Mouse (Mus musculus): ENCODE measurements around the gene Bbox1.

The Bbox1 gene

GRCm38 (mm10) chr2:110314509-110315155, at the start of gene Bbox1:
Gene Bbox1 (minus strand): TSS chr2:110314560.
- DNase-seq (ENCODE audit: low spot score): no peak

- DNase-seq (ENCODE audit: low spot score): no peak
Observed at GRCm38 (mm10) chr2:110363855-110364254, 49.5 kb upstream of the Bbox1 start.

- DNase-seq (ENCODE audit: low spot score): peak; percentile 58
Observed at GRCm38 (mm10) chr2:110362432-110363283, 48.3 kb upstream of the Bbox1 start, which contains the start of gene Fibin. Gene Fibin (minus strand): TSS chr2:110363183.

GRCm38 (mm10) chr2:110353302-110353970, 39.1 kb upstream of the Bbox1 start:
- no peak for DNase-seq (ENCODE audit: low spot score)

GRCm38 (mm10) chr2:110351843-110352251, 37.5 kb upstream of the Bbox1 start:
- DNase-seq (ENCODE audit: low spot score): no peak

GRCm38 (mm10) chr2:110351406-110351805, 37.0 kb upstream of the Bbox1 start:
- DNase-seq (ENCODE audit: low spot score): no peak

GRCm38 (mm10) chr2:110328953-110329352, 14.6 kb upstream of the Bbox1 start:
- no peak for DNase-seq (ENCODE audit: low spot score)

- DNase-seq (ENCODE audit: low spot score): no peak
Observed at GRCm38 (mm10) chr2:110319949-110320348, 5.6 kb upstream of the Bbox1 start.

GRCm38 (mm10) chr2:110319266-110319665, 4.9 kb upstream of the Bbox1 start:
- DNase-seq (ENCODE audit: low spot score): no peak

GRCm38 (mm10) chr2:110318719-110319118, 4.4 kb upstream of the Bbox1 start:
- DNase-seq (ENCODE audit: low spot score): no peak

- no peak for DNase-seq (ENCODE audit: low spot score)
Observed at GRCm38 (mm10) chr2:110316116-110316883, 1.9 kb upstream of the Bbox1 start.

- no peak for DNase-seq (ENCODE audit: low spot score)
Observed at GRCm38 (mm10) chr2:110314074-110314473, 286 bp downstream of the Bbox1 start.

- DNase-seq (ENCODE audit: low spot score): no peak
Observed at GRCm38 (mm10) chr2:110313305-110313824, 995 bp downstream of the Bbox1 start.

GRCm38 (mm10) chr2:110305358-110306283, 8.7 kb downstream of the Bbox1 start:
- DNase-seq (ENCODE audit: low spot score): no peak

GRCm38 (mm10) chr2:110302261-110302660, 12.1 kb downstream of the Bbox1 start:
- no peak for DNase-seq (ENCODE audit: low spot score)

GRCm38 (mm10) chr2:110301314-110301713, 13.0 kb downstream of the Bbox1 start:
- DNase-seq (ENCODE audit: low spot score): no peak

- no peak for DNase-seq (ENCODE audit: low spot score)
Observed at GRCm38 (mm10) chr2:110294927-110295326, 19.4 kb downstream of the Bbox1 start.

- no peak for DNase-seq (ENCODE audit: low spot score)
Observed at GRCm38 (mm10) chr2:110287959-110288358, 26.4 kb downstream of the Bbox1 start.

GRCm38 (mm10) chr2:110285829-110286504, 28.4 kb downstream of the Bbox1 start:
- DNase-seq (ENCODE audit: low spot score): no peak

GRCm38 (mm10) chr2:110275424-110275823, 38.9 kb downstream of the Bbox1 start:
- DNase-seq (ENCODE audit: low spot score): no peak

Measured in testis, postnatal 10 days (tissue).